Mouse (Mus musculus) left cerebral cortex, adult 2 months (tissue): ENCODE results near the gene Arhgef10l. TPM values are rescaled to one million over a fixed set of nuclear protein-coding genes. Genes with fewer than 3 reads are reported as not detected.

Source experiments
- DNase-seq, 2 experiments: peaks; one replicate each; pipeline ENCODE4 v3.0.0; 2021 to 2022; ENCODE audit warnings: low spot score in 2 of 2, mixed read lengths in 1 of 2; ENCODE audit errors: extremely low spot score in 1 of 2
- H3K27ac ChIP-seq: fragments of 200-600 bp; 2 replicates; pipeline ENCODE4 v1.8.1; 2022
- H3K4me3 ChIP-seq: fragments of 200-600 bp; 2 replicates; pipeline ENCODE4 v1.8.1; 2022
- CTCF ChIP-seq: fragments of 200-600 bp; IDR thresholded peaks from 2 replicates; pipeline ENCODE4 v1.8.1; 2022; ENCODE audit warnings: antibody characterized with exemption, mild to moderate bottlenecking, moderate library complexity
- intact Hi-C: fragments of 180-260 bp; cut with DNase I; formaldehyde crosslinking; loops from one replicate; pipeline ENCODE4 v1.15.1; 2025
- total RNA-seq, 2 experiments: library from RNA; stranded (reverse); gene quantifications; 2 replicates each; pipeline ENCODE4 v1.2.3; 2021

The Arhgef10l gene
- total RNA-seq, 2 experiments from 2014 or later, result 63.2 to 71.5 TPM

GRCm38 (mm10) chr4:140551766-140552165 lies 114.0 kb downstream of the Arhgef10l start:
- no peak overlapping the region for H3K4me3 ChIP-seq
- TF ChIP-seq CTCF, result no peak
- H3K27ac ChIP-seq, result no peak overlapping the region
- DNase-seq, result no peak
- intact Hi-C loops, result no loop called here

GRCm38 (mm10) chr4:140550670-140551069 lies 115.1 kb downstream of the Arhgef10l start:
- Histone ChIP-seq H3K4me3 (no peak overlapping the region), H3K27ac (no peak overlapping the region)
- peak; percentile 31 for TF ChIP-seq CTCF
- DNase-seq, result no peak
- intact Hi-C loops, result no loop called here

GRCm38 (mm10) chr4:140549975-140550374 lies 115.8 kb downstream of the Arhgef10l start:
- Histone ChIP-seq H3K27ac (no peak overlapping the region), H3K4me3 (no peak overlapping the region)
- TF ChIP-seq CTCF, result no peak
- DNase-seq, result peak in 1 of 2 experiments; percentile 30
- intact Hi-C loops, result no loop called here

- H3K27ac ChIP-seq, result no peak overlapping the region
- TF ChIP-seq CTCF, result peak; percentile 92
- peak; percentile 50 to 70 for DNase-seq
- no peak overlapping the region for H3K4me3 ChIP-seq
- intact Hi-C loops, result loop anchor here (2.0 kb wide), 1 partner anchor 671 kb away; no protein-coding TSS in a partner anchor
Measured at GRCm38 (mm10) chr4:140547488-140547887, 118.3 kb downstream of the Arhgef10l start.

GRCm38 (mm10) chr4:140539125-140539524 lies 126.7 kb downstream of the Arhgef10l start:
- intact Hi-C loops, result loop anchor here (2.0 to 5.0 kb wide), 2 partner anchors 286 to 437 kb away; no protein-coding TSS in a partner anchor

GRCm38 (mm10) chr4:140537561-140538021 lies 128.2 kb downstream of the Arhgef10l start:
- no peak for DNase-seq
- Histone ChIP-seq H3K4me3 (no peak overlapping the region), H3K27ac (no peak overlapping the region)
- intact Hi-C loops, result loop anchor here (2.0 to 5.0 kb wide), 2 partner anchors 285 to 435 kb away; no protein-coding TSS in a partner anchor
- TF ChIP-seq CTCF, result no peak

More at GRCm38 (mm10) chr4:140539125-140539524, 126.7 kb downstream of the Arhgef10l start:
- Histone ChIP-seq H3K27ac (no peak overlapping the region), H3K4me3 (no peak overlapping the region)
- TF ChIP-seq CTCF, result peak; percentile 80
- DNase-seq, result peak; percentile 61 to 74

- no peak for DNase-seq
- TF ChIP-seq CTCF, result no peak
- H3K4me3 ChIP-seq, result no peak overlapping the region
- intact Hi-C loops, result loop anchor here (5.0 kb wide), 1 partner anchor 433 kb away; no protein-coding TSS in a partner anchor
- H3K27ac ChIP-seq, result no peak overlapping the region
Measured at GRCm38 (mm10) chr4:140535323-140535722, 130.5 kb downstream of the Arhgef10l start.

GRCm38 (mm10) chr4:140532270-140532669 lies 133.5 kb downstream of the Arhgef10l start:
- intact Hi-C loops, result no loop called here
- TF ChIP-seq CTCF, result no peak
- Histone ChIP-seq H3K4me3 (no peak overlapping the region), H3K27ac (no peak overlapping the region)
- no peak for DNase-seq

- Histone ChIP-seq H3K4me3 (no peak overlapping the region), H3K27ac (no peak overlapping the region)
- intact Hi-C loops, result no loop called here
- no peak for TF ChIP-seq CTCF
- DNase-seq, result no peak
Measured at GRCm38 (mm10) chr4:140531024-140531423, 134.8 kb downstream of the Arhgef10l start.

GRCm38 (mm10) chr4:140529735-140530134 lies 136.1 kb downstream of the Arhgef10l start:
- H3K4me3 ChIP-seq, result no peak overlapping the region
- DNase-seq, result no peak
- no peak overlapping the region for H3K27ac ChIP-seq
- no peak for TF ChIP-seq CTCF
- intact Hi-C loops, result no loop called here

- no peak overlapping the region for H3K4me3 ChIP-seq
- no peak for TF ChIP-seq CTCF
- intact Hi-C loops, result no loop called here
- DNase-seq, result no peak
- no peak overlapping the region for H3K27ac ChIP-seq
Measured at GRCm38 (mm10) chr4:140528443-140528842, 137.4 kb downstream of the Arhgef10l start.

GRCm38 (mm10) chr4:140525674-140526177 lies 140.1 kb downstream of the Arhgef10l start:
- Histone ChIP-seq H3K4me3 (no peak overlapping the region), H3K27ac (no peak overlapping the region)
- no peak for TF ChIP-seq CTCF
- intact Hi-C loops, result no loop called here
- DNase-seq, result no peak

GRCm38 (mm10) chr4:140524927-140525326 lies 140.9 kb downstream of the Arhgef10l start:
- TF ChIP-seq CTCF, result no peak
- no peak overlapping the region for H3K4me3 ChIP-seq
- no peak overlapping the region for H3K27ac ChIP-seq
- intact Hi-C loops, result no loop called here
- DNase-seq, result no peak
